Mouse (Mus musculus): Measurements from ENCODE around the gene Olfr555.

GRCm38 (mm10) chr7:102638132-102638531 is 20.5 kb upstream of the Olfr555 start, which contains the start of gene Olfr554:
- no peak for TF ChIP-seq TCF12 (IDR thresholded peaks at IDR 0.05; ENCODE audit: insufficient read depth, poor library complexity, severe bottlenecking)
- TF ChIP-seq MYOD1 (IDR thresholded peaks at IDR 0.05; ENCODE audit: control insufficient read depth in 1 of 3, insufficient read length in 2 of 3, low read depth in 2 of 3): no peak
